Mouse (Mus musculus): ENCODE measurements around the gene Ywhah.

- TF ChIP-seq POLR2A (IDR thresholded peaks at IDR 0.05; ENCODE audit: low read depth, low read length) (no peak), CTCF (IDR thresholded peaks at IDR 0.05; ENCODE audit: borderline replicate concordance, insufficient read depth, low read length) (peak; percentile 97)
Measured at GRCm38 (mm10) chr5:33033121-33033520, 14.5 kb downstream of the Ywhah start.

All from embryonic fibroblast, embryonic 13.5 days (primary cell).